Mouse (Mus musculus) testis, adult 10 weeks (tissue): ENCODE data around the gene Rhobtb1. TPM values are rescaled to one million over a fixed set of nuclear protein-coding genes. Genes with fewer than 3 reads are reported as not detected.

ENCODE experiments used
- polyA plus RNA-seq: library from polyadenylated mRNA; stranded (reverse); fragments of 350-450 nt; fragmentation: Illumina TruSeq; extraction: RNeasy Lipid Tissue Mini Kit (QIAGEN cat#74804); gene quantifications from one replicate; pipeline ENCODE4 v1.2.3, GENCODE M21; 2014; ENCODE audit warnings: low read depth, low replicate concordance

The Rhobtb1 gene
- polyA plus RNA-seq: 14.6 TPM

DNA sequence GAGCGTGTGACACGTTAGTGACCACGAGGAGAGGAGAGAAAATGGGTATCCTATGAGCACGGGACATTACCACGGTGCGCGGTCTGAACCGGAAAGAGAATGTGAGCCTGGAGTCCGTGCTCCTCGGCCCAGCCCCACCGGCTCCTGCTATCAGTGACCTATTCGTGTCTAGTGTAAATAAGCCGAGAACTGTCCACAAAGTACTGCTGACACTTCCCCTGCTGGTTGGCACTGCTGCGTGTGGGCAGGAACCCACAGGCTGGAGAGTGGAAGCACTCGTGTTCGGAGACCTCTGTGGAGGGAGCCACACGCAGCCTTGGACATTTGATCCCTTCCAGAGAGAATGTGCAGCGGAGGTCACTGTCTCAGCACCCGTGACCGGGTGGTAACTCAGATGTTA is at the start of gene Rhobtb1:
Rhobtb1 (plus strand) TSS at position 390 of the 400 bp plus-strand sequence.

DNA sequence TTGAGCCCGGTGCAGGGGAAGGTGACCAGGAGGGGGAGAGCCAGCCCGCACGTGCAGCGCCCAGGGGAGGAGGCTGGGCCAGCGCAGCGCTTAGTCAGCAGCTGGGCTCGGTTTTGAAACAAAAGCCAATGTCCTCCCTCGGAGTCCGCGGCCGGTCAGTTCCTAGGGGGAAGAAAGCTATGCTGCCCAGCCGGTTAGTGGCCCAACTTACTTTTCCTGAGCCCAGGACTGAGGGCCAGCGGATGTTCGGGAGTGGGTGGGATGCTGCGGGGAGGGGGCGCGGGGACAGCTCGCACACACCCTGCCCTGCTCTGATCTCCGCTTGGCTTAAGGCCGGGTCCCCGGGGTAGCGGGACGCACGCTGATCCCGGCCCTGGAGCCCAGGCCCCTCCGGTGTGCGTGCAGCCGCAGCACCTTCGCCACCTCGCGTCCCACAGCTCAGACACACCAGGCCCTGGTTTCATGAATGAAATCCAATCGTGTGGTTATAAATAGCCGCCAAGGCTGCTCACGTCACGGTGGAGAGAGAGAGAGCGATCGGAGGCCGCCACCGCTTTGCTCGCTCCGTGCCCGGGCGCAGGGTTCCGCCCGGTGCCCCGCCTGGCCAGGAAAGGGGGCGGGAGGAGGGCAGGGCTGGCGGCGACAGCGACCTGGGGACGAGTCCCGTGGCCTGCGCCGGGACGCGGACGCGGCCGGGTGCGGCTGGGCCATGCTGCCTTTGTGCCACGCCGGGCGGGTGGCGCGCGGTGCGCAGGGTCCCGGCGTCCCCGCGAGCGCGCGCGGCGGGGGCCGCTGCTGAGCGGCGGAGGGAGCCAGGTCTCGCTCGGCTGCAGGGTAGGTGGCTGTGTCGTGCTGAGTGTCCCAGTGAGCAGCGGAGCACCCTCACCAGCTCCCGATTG is 61.6 kb downstream of the Rhobtb1 start, which contains the start of gene A930033H14Rik:
A930033H14Rik (minus strand) TSS at position 557 of the 899 bp plus-strand sequence.

Other genes starting within 250 kb of the Rhobtb1 start
- gene A930033H14Rik, start 61.7 kb downstream of the Rhobtb1 start, polyA plus RNA-seq: 2.0 TPM
- gene Cdk1, start 201.5 kb downstream of the Rhobtb1 start, polyA plus RNA-seq: 103 TPM
- 13.5 TPM for gene Ank3, start 247.3 kb downstream of the Rhobtb1 start, polyA plus RNA-seq